In the genomic region with DNA sequence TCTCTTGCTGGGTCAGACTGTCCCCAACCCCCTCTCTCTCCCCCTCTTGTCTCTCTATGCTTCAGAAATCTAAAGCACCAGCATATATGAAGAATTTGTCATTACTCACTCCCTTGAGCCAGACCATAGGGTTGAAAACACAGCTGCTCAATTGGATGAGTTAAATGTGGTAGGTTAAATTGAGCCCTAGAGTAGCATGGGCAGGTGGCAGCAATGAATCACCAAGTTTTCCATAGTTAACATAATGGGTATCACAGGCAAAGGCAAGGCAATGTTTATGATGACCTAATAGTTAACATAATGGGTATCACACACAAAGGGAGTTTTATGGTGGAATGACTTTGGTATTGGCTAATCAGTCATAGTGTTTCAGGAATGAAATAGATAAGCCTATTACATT, we compare ENCODE assay signal across 13 mouse cellular contexts.
"Had no signal": no experiment of that assay in that cellular context is flagged by ENCODE, and none has a peak within 500 bp of the region (broad histone marks: within the 10 kb centered on the region; RNA-seq: fewer than 3 reads in every experiment).

No protein-coding gene starts in this region.

- H3K4me1 ChIP-seq: neural tube, embryonic 12.5 days; stomach, embryonic 15.5 days had no signal

- H3K27ac ChIP-seq: neural tube, embryonic 12.5 days; stomach, embryonic 15.5 days; stomach, postnatal 0 days had no signal

- H3K36me3 ChIP-seq: neural tube, embryonic 12.5 days; stomach, embryonic 15.5 days had no signal

- DNase-seq: lung, adult 18-20 months; lung, embryonic 14.5 days; lung, postnatal 10 days; lung, postnatal 4 days; midbrain, embryonic 14.5 days; right cerebral cortex, postnatal 14 days; thymus, adult 2 months; thymus, postnatal 25 days; thymus, postnatal 4 days had no signal

- H3K9ac ChIP-seq: lung, embryonic 14.5 days; neural tube, embryonic 12.5 days; stomach, embryonic 15.5 days had no signal

- H3K27me3 ChIP-seq: neural tube, embryonic 12.5 days; stomach, embryonic 15.5 days had no signal

- H3K4me2 ChIP-seq: lung, embryonic 14.5 days; midbrain, embryonic 11.5 days; neural tube, embryonic 12.5 days; stomach, embryonic 15.5 days had no signal

- H3K4me3 ChIP-seq: neural tube, embryonic 12.5 days; stomach, embryonic 15.5 days had no signal

- H3K9me3 ChIP-seq: neural tube, embryonic 12.5 days; stomach, embryonic 15.5 days had no signal
